Mouse (Mus musculus) neural tube, embryonic 11.5 days (tissue): ENCODE results near the gene Psmb8. TPM values are rescaled to one million over a fixed set of nuclear protein-coding genes. Genes with fewer than 3 reads are reported as not detected.

ENCODE experiments used
- ATAC-seq: fragments of 200-750 bp; cut with Nextera tagmentation; 2 replicates; pipeline ENCODE4 v1.8.0; 2017; ENCODE audit warnings: moderate number of reproducible peaks, mild to moderate bottlenecking, moderate TSS enrichment, moderate library complexity; ENCODE audit not compliant: insufficient read depth, low FRiP score, low TSS enrichment
- DNase-seq: peaks from one replicate; pipeline ENCODE4 v3.0.0-alpha.2; 2015; ENCODE audit warnings: low spot score
- H3K27ac ChIP-seq: fragments of 300-500 bp; sonication (generic); 2 replicates; pipeline ENCODE4 v1.5.1; 2014; ENCODE audit warnings: low read depth, mild to moderate bottlenecking, low read length
- H3K27me3 ChIP-seq: fragments of 300-500 bp; sonication (generic); 2 replicates; pipeline ENCODE4 v1.6.1; 2014; ENCODE audit warnings: mild to moderate bottlenecking, low read length, mixed read lengths; ENCODE audit not compliant: control insufficient read depth, insufficient read depth
- H3K36me3 ChIP-seq: fragments of 300-500 bp; sonication (generic); 2 replicates; pipeline ENCODE4 v1.6.1; 2014; ENCODE audit warnings: mild to moderate bottlenecking, low read length, moderate library complexity, mixed read lengths; ENCODE audit not compliant: control insufficient read depth, insufficient read depth
- H3K4me1 ChIP-seq: fragments of 300-500 bp; sonication (generic); 2 replicates; pipeline ENCODE4 v1.6.1; 2014; ENCODE audit warnings: low read length, mixed read lengths; ENCODE audit not compliant: control insufficient read depth, insufficient read depth
- H3K4me2 ChIP-seq: fragments of 300-500 bp; sonication (generic); 2 replicates; pipeline ENCODE4 v1.6.1; 2014; ENCODE audit warnings: low read depth, mild to moderate bottlenecking, moderate library complexity
- H3K4me3 ChIP-seq: fragments of 300-500 bp; sonication (generic); 2 replicates; pipeline ENCODE4 v1.5.1; 2014; ENCODE audit warnings: low read depth, low read length
- H3K9ac ChIP-seq: fragments of 300-500 bp; sonication (generic); 2 replicates; pipeline ENCODE4 v1.6.1; 2014; ENCODE audit warnings: mild to moderate bottlenecking, low read length
- H3K9me3 ChIP-seq: fragments of 300-500 bp; sonication (generic); 2 replicates; pipeline ENCODE4 v1.6.1; 2016; ENCODE audit warnings: low read length; ENCODE audit not compliant: control insufficient read depth
- WGBS: fragments of 180-500 bp; shearing (Covaris S2); extraction: QIAGEN DNeasy Blood & Tissue Kit; methylation state at CpG from one replicate; pipeline ENCODE4 v1.1.7; 2014; 5-methylcytosine and 5-hydroxymethylcytosine counted together
- polyA plus RNA-seq: library from polyadenylated mRNA; unstranded; fragments of >200 nt; fragmentation: Nextera tagmentation; extraction: Ambion mirVana; gene quantifications from 2 replicates; pipeline ENCODE4 v1.2.1, GENCODE M21; 2014

Psmb8 gene
- polyA plus RNA-seq, 1 experiment from 2014 or later: 2.1 TPM

DNA sequence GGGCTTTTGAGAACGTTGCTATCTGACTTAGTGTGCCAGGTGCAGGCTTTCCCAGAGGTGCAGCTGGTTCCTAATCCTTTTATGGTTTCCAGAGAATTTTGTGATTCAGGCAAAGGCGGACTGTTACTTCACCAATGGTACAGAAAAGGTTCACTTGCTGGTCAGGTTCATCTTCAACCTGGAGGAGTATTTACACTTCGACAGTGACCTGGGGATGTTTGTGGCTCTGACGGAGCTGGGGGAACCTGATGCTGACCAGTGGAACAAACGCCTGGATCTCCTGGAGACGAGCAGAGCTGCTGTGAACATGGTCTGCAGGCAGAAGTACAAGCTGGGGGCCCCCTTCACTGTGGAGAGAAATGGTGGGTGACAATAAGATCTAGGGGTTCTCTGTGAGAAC is 43.4 kb downstream of the Psmb8 start:
- no peak for DNase-seq
- Histone ChIP-seq H3K4me2 (no peak overlapping the region), H3K9ac (no peak overlapping the region), H3K4me3 (no peak overlapping the region), H3K4me1 (no peaks in the 10 kb centered on the region), H3K27ac (no peak overlapping the region), H3K27me3 (no peaks in the 10 kb centered on the region), H3K9me3 (no peaks in the 10 kb centered on the region; the same call in 1 of the 2 replicates), H3K36me3 (no peaks in the 10 kb centered on the region)
- ATAC-seq: no peak
- WGBS: 88% methylated on average over 6 of the region's 6 CpGs

DNA sequence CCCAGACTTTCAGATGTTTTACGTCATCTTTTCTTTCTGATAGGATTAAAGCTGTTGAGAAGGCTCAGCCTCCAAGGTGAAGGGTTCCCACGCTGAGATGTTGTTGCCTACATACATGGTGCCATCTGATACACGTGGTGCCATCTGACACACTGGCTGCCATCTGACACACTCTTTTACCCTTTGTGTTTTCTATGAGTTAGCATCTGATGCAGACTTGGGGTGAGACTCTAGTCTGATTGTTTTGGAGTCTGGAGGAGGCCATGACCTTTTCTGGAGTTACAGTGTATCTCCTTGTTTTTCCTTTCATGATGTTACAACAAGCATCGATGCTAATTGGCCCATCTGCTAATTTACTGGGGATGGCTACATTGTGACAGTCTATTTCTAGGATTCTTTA is 47.1 kb downstream of the Psmb8 start:
- WGBS: 79% methylated on average over 4 of the region's 4 CpGs
- Histone ChIP-seq H3K4me1 (no peaks in the 10 kb centered on the region), H3K27ac (no peak overlapping the region), H3K27me3 (no peaks in the 10 kb centered on the region), H3K4me3 (no peak overlapping the region), H3K9ac (no peak overlapping the region), H3K36me3 (no peaks in the 10 kb centered on the region), H3K9me3 (no peaks in the 10 kb centered on the region; the same call in 1 of the 2 replicates), H3K4me2 (no peak overlapping the region)
- ATAC-seq (no peak), DNase-seq (no peak)

DNA sequence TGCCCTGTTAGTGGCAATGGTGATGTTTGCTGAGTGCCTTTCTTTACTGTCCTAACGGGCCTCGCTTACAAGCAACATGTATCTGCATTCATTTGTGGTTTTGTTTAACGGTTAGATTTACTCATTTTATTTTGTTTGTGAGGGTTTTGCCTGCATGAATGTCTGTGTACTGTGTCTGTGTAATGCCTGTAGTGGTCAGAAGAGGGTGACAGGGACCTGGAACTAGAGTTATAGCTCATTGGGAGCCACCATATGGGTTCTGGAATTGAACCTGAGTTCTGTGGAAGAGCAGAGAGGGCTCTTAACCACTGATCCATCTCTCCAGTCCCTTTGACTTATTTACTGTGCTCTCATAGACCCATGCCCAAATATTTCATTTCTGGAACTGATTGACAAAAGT is 49.5 kb downstream of the Psmb8 start:
- Histone ChIP-seq H3K4me2 (no peak overlapping the region), H3K9ac (no peak overlapping the region), H3K9me3 (no peaks in the 10 kb centered on the region), H3K4me1 (no peaks in the 10 kb centered on the region), H3K4me3 (no peak overlapping the region), H3K27ac (no peak overlapping the region), H3K27me3 (no peaks in the 10 kb centered on the region), H3K36me3 (no peaks in the 10 kb centered on the region)
- DNase-seq (no peak), ATAC-seq (no peak)
- 84% methylated on average over 3 of the region's 3 CpGs for WGBS

DNA sequence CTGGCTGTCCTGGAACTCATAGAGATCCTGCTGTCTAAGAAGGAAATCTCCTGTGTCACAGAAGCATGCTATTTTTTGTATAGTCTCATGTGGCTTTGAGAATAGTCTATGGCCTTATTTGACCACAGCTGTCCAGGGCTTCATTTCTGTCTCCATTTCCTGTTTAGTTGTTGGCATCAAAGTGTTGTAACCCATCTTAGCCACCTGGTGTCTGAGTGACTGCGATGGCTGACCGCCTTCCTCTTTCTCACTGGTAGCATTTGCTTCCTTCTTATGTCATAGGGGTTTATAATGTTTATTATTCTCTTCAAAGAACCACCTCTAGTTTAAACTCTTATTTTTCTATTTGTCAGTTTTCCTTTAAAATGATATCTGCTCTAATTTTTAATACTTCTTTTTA is 51.2 kb downstream of the Psmb8 start:
- DNase-seq: no peak
- Histone ChIP-seq H3K9ac (no peak overlapping the region), H3K9me3 (no peaks in the 10 kb centered on the region), H3K4me3 (no peak overlapping the region), H3K36me3 (no peaks in the 10 kb centered on the region), H3K4me2 (no peak overlapping the region), H3K4me1 (no peaks in the 10 kb centered on the region), H3K27ac (no peak overlapping the region), H3K27me3 (no peaks in the 10 kb centered on the region)
- ATAC-seq: no peak
- WGBS: 77% methylated on average over 2 of the region's 2 CpGs

DNA sequence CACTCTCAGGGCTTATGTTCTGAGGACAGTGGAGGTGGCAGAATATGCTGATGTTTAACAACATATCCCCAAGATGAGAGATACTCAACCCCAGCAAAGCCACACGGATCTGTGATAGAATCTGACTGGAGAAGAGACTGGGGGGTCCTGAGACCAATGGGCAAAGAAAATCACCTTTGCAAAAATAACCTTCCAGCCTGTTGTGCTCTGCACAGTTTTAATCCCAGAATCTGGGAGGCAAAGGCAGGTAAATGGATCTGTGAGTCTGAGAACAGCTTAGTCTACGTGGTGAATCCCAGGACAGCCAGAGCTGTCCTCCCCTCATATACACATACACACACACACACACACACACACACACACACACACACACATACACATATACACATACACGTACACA is 51.8 kb downstream of the Psmb8 start:
- Histone ChIP-seq H3K4me2 (no peak overlapping the region), H3K4me3 (no peak overlapping the region), H3K4me1 (no peaks in the 10 kb centered on the region), H3K27me3 (no peaks in the 10 kb centered on the region), H3K27ac (no peak overlapping the region), H3K9ac (no peak overlapping the region), H3K9me3 (no peaks in the 10 kb centered on the region), H3K36me3 (no peaks in the 10 kb centered on the region)
- no peak for ATAC-seq
- 48% methylated on average over 3 of the region's 3 CpGs for WGBS
- no peak for DNase-seq

DNA sequence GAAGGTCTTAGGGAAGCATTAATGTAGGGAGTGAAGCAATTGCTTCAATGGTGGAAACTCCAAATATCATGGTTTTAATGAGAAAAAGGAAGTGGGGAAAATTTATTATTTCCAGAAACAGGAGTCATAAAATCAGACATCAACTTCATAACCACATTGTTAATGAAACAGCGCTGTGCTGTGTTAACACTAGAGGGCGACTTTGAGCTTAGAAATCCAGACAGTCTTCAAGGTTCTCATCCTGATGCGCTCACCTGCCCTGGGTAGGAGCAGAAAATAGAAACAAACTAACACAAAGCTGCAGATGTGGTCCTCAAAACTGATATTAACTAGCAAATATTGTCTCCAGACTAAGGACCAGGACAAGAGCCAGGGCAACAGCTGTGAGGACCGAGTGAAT is 52.4 kb downstream of the Psmb8 start:
- Histone ChIP-seq H3K27ac (no peak overlapping the region), H3K4me2 (no peak overlapping the region), H3K4me3 (no peak overlapping the region), H3K9ac (no peak overlapping the region), H3K36me3 (no peaks in the 10 kb centered on the region), H3K4me1 (no peaks in the 10 kb centered on the region), H3K9me3 (no peaks in the 10 kb centered on the region), H3K27me3 (no peaks in the 10 kb centered on the region)
- 19% methylated on average over 4 of the region's 4 CpGs for WGBS
- peak; percentile 43 for DNase-seq
- ATAC-seq: no peak

Other genes with a start within 250 kb of the Psmb8 start
- 4.4 and 4.9 TPM in 2 replicates for gene B3galt4, start 246.2 kb upstream of the Psmb8 start, polyA plus RNA-seq
- 40.7 and 43.8 TPM in 2 replicates for gene Vps52, start 241.9 kb upstream of the Psmb8 start, polyA plus RNA-seq
- 1,341 and 1,360 TPM in 2 replicates for gene Rps18, start 241.7 kb upstream of the Psmb8 start, polyA plus RNA-seq
- 20.2 and 23.1 TPM in 2 replicates for gene H2-K1, start 197.4 kb upstream of the Psmb8 start, polyA plus RNA-seq
- gene Ring1, start 173.0 kb upstream of the Psmb8 start, polyA plus RNA-seq: 5.2 and 8.4 TPM in 2 replicates
- 48.1 and 52.7 TPM in 2 replicates for gene H2-Ke6, start 169.7 kb upstream of the Psmb8 start, polyA plus RNA-seq
- 89.7 and 108 TPM in 2 replicates for gene Slc39a7, start 166.0 kb upstream of the Psmb8 start, polyA plus RNA-seq
- 25.1 and 27.1 TPM in 2 replicates for gene Rxrb, start 165.9 kb upstream of the Psmb8 start, polyA plus RNA-seq
- 1.5 and 2.9 TPM in 2 replicates for gene Col11a2, start 158.3 kb upstream of the Psmb8 start, polyA plus RNA-seq
- 0.93 TPM in 1 of 2 replicates, not detected in the other for gene H2-Oa, start 105.4 kb upstream of the Psmb8 start, polyA plus RNA-seq
- gene H2-DMa, start 78.2 kb upstream of the Psmb8 start, polyA plus RNA-seq: 9.2 and 10.3 TPM in 2 replicates
- 116 and 133 TPM in 2 replicates for gene Brd2, start 75.1 kb upstream of the Psmb8 start, polyA plus RNA-seq
- gene H2-DMb2, start 54.4 kb upstream of the Psmb8 start, polyA plus RNA-seq: not detected in 2 replicates
- not detected in 2 replicates for gene H2-DMb1, start 44.6 kb upstream of the Psmb8 start, polyA plus RNA-seq
- 0.68 and 1.3 TPM in 2 replicates for gene Tap1, start 10.2 kb upstream of the Psmb8 start, polyA plus RNA-seq
- 0.80 and 0.96 TPM in 2 replicates for gene Psmb9, start 10.0 kb upstream of the Psmb8 start, polyA plus RNA-seq
- gene Tap2, start 5.8 kb downstream of the Psmb8 start, polyA plus RNA-seq: 0.59 and 0.60 TPM in 2 replicates
- gene H2-Ob, start 41.2 kb downstream of the Psmb8 start, polyA plus RNA-seq: not detected in 2 replicates
- 2.6 and 4.5 TPM in 2 replicates for gene H2-Ab1, start 60.0 kb downstream of the Psmb8 start, polyA plus RNA-seq
- gene H2-Aa, start 90.1 kb downstream of the Psmb8 start, polyA plus RNA-seq: not detected in 2 replicates
- 0.70 and 1.8 TPM in 2 replicates for gene H2-Eb1, start 108.1 kb downstream of the Psmb8 start, polyA plus RNA-seq
- gene H2-Eb2, start 127.9 kb downstream of the Psmb8 start, polyA plus RNA-seq: not detected in 2 replicates
- not detected in 2 replicates for gene Btnl2, start 157.1 kb downstream of the Psmb8 start, polyA plus RNA-seq
- not detected in 2 replicates for gene Btnl1, start 179.4 kb downstream of the Psmb8 start, polyA plus RNA-seq
- 1.3 and 1.7 TPM in 2 replicates for gene BC051142, start 201.1 kb downstream of the Psmb8 start, polyA plus RNA-seq